Mouse (Mus musculus): ENCODE results near the gene Nrcam.

Gene Nrcam

DNA sequence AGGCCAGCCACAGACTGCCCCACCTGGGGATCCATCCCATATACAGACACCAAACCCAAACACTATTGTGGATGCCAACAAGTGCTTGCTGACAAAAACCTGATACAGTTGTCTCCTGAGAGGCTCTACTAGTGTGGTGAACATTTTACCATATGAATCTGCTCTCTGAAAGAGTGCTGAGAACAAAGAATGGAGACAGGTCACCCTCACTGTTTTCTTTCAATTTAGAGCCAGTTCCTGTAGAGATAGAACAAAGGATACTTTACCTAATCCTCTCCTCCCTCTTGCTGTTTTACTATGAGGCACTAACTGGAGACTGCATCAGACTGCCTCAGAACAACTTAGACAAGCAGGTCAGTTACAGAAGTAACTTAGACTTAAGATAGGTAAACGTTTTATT is 311.9 kb downstream of the Nrcam start:
- no peak for DNase-seq
